Mouse (Mus musculus): Measurements from ENCODE around the gene Disp2. TPM values are rescaled to one million over a fixed set of nuclear protein-coding genes. Genes with fewer than 3 reads are reported as not detected.
A peak's percentile ranks its signal among the peaks of the same experiment; 100 is the strongest.

Disp2 gene
- polyA plus RNA-seq, 1 experiment from 2014 or later: 17.8 TPM

DNA sequence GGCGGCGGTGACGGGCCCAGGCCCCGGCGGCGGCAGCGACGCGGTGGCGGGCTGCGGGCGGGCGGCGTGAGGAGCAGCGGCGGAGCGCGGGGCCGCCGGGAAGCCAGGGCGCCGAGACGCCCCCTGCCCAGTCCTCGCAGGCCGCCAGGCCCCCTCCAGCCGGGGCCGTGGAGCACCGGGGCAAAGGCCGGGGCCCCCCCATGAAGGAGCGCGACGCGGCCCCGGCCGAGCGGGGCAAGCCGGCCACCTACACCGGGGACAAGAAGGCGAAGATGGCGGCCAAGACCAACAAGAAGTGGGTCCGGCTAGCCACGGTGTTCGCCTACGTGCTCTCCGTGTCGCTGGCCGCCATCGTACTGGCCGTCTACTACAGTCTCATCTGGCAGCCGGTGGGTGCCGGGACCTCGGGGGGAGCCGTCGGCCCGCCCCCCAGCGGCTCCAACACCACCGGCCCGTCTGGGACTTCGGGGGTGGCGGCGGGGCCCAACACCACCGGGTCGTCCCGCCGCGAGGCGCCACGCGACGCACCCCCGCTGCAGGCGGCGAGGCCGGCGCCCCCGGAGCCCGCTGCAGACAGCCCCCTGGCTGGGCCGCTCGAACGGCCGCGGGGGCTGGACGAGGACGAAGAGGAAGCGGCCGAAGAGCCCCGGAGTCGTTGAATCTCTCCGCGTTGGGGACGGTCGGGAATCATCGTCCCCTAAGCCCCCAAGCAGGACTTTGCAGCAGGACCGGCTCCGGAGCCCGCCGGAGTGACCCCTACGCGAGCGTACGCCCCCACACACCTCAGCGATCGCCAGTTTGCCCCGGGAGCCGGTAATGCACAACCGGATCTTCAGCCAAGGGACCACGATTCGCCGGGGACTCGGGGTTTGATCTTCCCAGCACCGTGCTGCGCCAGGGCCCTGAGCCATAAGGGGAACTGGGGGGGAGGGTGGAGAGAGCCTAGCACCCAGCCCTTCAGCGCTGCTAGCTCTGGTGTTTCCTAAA is 33.3 kb upstream of the Disp2 start:
- Histone ChIP-seq H3K27ac (replicated peaks) (peak overlapping the region; percentile 65), H3K9ac (replicated peaks) (peak overlapping the region; percentile 96)
- WGBS: under 1% methylated on average over 75 of the region's 113 CpGs

DNA sequence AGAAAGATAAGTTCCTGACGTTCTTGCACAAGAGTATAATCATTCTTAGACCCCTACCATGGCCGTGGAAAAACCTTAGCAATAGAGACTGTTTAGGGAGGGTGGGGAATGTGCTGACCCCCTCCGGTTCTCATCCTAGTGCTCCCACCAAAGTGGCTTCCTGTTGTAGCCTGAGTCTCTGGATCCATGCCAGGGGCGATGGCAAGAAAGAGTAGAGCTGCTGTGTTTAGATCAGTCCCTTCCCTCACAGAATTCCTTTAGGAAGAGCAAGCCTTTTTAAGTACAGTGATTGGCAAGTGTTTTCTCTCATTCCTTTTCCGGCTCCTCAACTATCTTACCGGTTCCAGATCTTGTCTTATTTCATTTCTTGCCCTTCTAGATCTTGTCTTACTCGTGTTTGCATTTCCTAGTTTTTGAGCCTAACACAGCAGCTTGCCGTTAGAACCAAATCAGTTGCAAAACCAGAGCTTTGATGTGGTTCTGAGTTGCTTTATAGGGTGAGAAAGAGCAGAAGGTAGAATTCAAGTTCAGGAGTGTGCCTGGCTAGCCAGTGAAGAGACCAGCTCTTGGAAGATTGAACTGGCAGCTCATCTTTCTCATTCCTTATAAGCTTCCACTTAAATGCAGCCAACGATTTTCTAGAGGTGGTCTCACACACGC is 32.1 kb upstream of the Disp2 start:
- H3K9ac ChIP-seq (replicated peaks): no peak overlapping the region
- no peaks in the 10 kb centered on the region for H3K36me3 ChIP-seq
- H3K27ac ChIP-seq (replicated peaks): 0 out of 2 replicates have a peak overlapping the region, but pooled peaks have one; percentile 10
- peaks cover 22% of the 10 kb centered on the region for H3K27me3 ChIP-seq
- peak overlapping the region; percentile 96 for H3K4me3 ChIP-seq
- H3K9me3 ChIP-seq: no peaks in the 10 kb centered on the region
- peaks cover 49% of the 10 kb centered on the region for H3K4me1 ChIP-seq
- WGBS: 44% methylated on average over 10 of the region's 10 CpGs
- peak overlapping the region; percentile 96 for H3K4me2 ChIP-seq (replicated peaks)
- ATAC-seq (ENCODE audit: low FRiP score, low read depth): no peak

More for the DNA sequence above, 33.3 kb upstream of the Disp2 start:
- peak; percentile 60 for ATAC-seq (ENCODE audit: low FRiP score, low read depth)
- Histone ChIP-seq H3K9me3 (no peaks in the 10 kb centered on the region), H3K4me2 (replicated peaks) (peak overlapping the region; percentile 96), H3K4me1 (peaks cover 49% of the 10 kb centered on the region), H3K36me3 (no peaks in the 10 kb centered on the region), H3K4me3 (peak overlapping the region; percentile 96), H3K27me3 (peaks cover 27% of the 10 kb centered on the region)

DNA sequence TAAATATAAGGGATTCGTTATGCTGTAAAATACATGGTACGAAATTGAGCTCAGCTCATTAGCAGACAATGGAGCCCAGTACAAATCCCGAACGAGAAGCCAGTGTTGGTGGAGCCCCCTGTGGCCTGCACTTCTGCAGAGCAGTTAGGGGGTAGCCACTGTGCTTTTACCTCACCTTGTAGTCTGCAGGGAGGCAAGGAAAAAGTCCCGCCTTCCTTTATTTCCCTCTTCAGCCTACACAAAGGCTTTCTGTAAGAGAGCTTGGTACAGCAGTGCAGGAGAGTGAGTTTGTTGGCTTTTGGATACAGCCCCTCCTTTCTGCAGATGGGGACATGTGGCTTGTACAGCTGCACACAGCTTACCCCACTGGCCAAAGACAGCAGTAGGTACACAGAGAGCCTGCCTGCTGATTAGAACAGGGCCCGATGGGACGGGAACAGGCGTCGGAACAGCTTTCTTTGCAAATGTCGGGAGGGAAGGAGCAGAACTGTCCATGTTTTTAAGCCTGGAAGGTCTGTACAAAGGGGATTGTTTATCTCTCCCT is 30.1 kb upstream of the Disp2 start:
- H3K27me3 ChIP-seq: peaks cover 8% of the 10 kb centered on the region
- H3K9ac ChIP-seq (replicated peaks): peak overlapping the region; percentile 44; the same call in 1 of the 2 replicates
- H3K27ac ChIP-seq (replicated peaks): peak overlapping the region; percentile 63
- H3K36me3 ChIP-seq: no peaks in the 10 kb centered on the region
- no peak for ATAC-seq (ENCODE audit: low FRiP score, low read depth)
- H3K4me1 ChIP-seq: peaks cover 49% of the 10 kb centered on the region
- 24% methylated on average over 10 of the region's 10 CpGs for WGBS
- H3K4me2 ChIP-seq (replicated peaks): peak overlapping the region; percentile 28
- H3K4me3 ChIP-seq: no peak overlapping the region
- H3K9me3 ChIP-seq: no peaks in the 10 kb centered on the region

DNA sequence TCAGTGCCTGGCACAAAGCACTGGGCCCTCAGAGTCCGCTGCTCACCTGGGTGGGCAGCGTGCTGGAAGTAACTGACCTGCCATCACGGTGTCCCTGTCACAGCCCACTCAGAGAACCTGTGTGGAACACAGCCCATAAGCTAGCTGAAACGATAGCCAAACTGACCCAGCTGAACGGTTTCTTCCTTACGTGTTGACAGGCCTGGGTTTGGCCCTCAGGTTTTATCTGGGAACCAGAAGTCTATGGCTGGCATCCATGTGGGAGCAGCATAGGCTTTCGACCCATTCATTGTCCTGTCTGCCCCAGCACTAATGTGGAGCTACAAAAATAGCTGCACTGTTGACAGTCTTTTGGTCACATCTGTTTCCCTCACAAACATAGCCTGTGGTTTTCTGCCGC is 29.0 kb upstream of the Disp2 start:
- Histone ChIP-seq H3K36me3 (no peaks in the 10 kb centered on the region), H3K4me3 (no peak overlapping the region), H3K27ac (replicated peaks) (no peak overlapping the region), H3K4me1 (peaks cover 41% of the 10 kb centered on the region), H3K9ac (replicated peaks) (no peak overlapping the region), H3K4me2 (replicated peaks) (no peak overlapping the region), H3K27me3 (no peaks in the 10 kb centered on the region; the same call in 1 of the 2 replicates), H3K9me3 (no peaks in the 10 kb centered on the region)
- ATAC-seq (ENCODE audit: low FRiP score, low read depth): no peak
- WGBS: 87% methylated on average over 8 of the region's 8 CpGs

DNA sequence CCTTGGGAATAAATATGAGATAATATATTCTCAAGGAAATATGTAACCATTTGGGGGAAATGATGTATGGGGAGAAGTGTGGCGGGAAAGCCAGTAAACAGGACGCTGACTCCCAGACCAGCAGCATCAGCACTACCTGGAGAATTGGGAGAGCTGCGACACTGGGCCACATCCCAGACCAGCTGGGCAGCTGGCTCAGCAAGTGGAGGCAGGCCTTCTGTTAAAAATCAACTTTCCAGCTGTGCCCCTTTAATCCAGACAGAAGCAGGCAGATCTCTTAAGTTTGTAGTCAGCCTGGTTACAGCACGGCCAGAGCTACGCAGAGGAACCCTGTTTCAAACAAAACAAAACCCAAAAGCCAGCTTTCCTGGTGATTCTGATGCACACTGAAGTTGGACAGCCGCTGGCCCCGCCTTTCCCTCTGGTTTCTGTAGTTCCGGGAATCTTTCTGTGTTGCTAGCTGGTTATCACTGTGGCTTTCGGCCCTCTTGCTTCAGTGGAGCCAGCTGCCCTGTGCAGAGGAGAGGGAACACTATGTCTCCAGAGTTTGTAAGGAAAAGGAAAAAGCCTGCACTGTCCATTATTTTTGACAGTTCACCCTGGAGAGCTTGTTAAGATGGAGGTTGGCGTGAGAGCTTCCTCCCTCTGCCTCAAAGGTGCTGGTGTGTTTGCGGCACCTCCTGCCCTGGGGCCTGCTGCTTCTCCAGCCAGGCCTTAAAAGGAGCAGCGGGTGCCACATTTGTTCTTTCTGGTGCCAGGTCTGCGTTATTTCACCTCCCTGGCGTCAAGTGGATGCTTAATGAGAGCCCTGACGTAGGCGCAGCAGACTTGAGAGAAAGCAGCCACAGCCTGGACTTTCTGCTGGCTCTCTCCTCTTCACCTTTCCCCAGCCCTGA is 27.4 kb upstream of the Disp2 start:
- no peak overlapping the region for H3K4me3 ChIP-seq
- no peak for ATAC-seq (ENCODE audit: low FRiP score, low read depth)
- no peaks in the 10 kb centered on the region for H3K36me3 ChIP-seq
- no peaks in the 10 kb centered on the region for H3K9me3 ChIP-seq
- H3K27me3 ChIP-seq: no peaks in the 10 kb centered on the region; the same call in 1 of the 2 replicates
- H3K4me2 ChIP-seq (replicated peaks): no peak overlapping the region
- H3K4me1 ChIP-seq: peaks cover 32% of the 10 kb centered on the region
- no peak overlapping the region for H3K9ac ChIP-seq (replicated peaks)
- WGBS: 74% methylated on average over 16 of the region's 16 CpGs
- 0 out of 2 replicates have a peak overlapping the region, but pooled peaks have one; percentile 3 for H3K27ac ChIP-seq (replicated peaks)

DNA sequence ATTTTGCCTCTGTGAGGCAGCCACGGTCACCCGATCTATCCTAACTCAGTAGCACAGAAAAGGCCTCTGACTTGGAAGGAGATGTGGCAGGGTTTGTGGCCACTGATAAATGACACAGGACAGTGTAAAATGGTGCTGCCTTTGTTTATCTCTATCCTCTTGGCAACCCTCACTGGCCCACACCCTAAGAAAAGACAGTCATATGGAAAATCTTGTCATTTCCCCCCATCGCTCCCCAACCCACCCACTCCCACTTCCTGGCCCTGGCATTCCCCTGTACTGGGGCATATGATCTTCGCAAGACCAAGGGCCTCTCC is 26.8 kb upstream of the Disp2 start:
- Histone ChIP-seq H3K36me3 (no peaks in the 10 kb centered on the region), H3K4me3 (no peak overlapping the region), H3K4me2 (replicated peaks) (no peak overlapping the region), H3K27me3 (peaks cover 2% of the 10 kb centered on the region; the same call in 1 of the 2 replicates), H3K9ac (replicated peaks) (no peak overlapping the region), H3K4me1 (peaks cover 26% of the 10 kb centered on the region), H3K9me3 (no peaks in the 10 kb centered on the region), H3K27ac (replicated peaks) (0 out of 2 replicates have a peak overlapping the region, but pooled peaks have one; percentile 3)
- 92% methylated on average over 4 of the region's 4 CpGs for WGBS
- no peak for ATAC-seq (ENCODE audit: low FRiP score, low read depth)

DNA sequence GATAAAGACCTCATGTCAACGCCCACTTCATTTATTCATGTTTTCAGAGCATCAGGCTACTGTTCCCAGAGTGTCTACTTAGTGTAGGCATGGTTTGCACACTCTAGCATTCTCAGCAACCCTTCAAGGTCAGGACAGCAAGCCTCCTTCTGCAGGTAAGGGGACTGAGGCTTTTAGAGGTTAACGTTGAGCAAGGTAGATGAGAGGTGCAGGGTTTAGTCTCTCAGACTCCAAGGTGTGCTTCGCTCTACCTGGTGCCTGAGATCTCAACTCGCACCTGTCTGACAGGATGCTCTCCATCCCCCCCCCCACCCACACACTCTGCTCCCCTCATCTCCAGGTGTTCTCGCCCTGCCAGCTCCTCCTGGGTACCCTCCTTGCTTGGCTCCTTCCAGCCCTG is 25.4 kb upstream of the Disp2 start:
- Histone ChIP-seq H3K27ac (replicated peaks) (no peak overlapping the region), H3K4me3 (no peak overlapping the region), H3K9ac (replicated peaks) (no peak overlapping the region), H3K4me2 (replicated peaks) (no peak overlapping the region), H3K27me3 (peaks cover 16% of the 10 kb centered on the region), H3K4me1 (peaks cover 13% of the 10 kb centered on the region), H3K36me3 (no peaks in the 10 kb centered on the region), H3K9me3 (no peaks in the 10 kb centered on the region)
- no peak for ATAC-seq (ENCODE audit: low FRiP score, low read depth)
- 91% methylated on average over 5 of the region's 5 CpGs for WGBS

DNA sequence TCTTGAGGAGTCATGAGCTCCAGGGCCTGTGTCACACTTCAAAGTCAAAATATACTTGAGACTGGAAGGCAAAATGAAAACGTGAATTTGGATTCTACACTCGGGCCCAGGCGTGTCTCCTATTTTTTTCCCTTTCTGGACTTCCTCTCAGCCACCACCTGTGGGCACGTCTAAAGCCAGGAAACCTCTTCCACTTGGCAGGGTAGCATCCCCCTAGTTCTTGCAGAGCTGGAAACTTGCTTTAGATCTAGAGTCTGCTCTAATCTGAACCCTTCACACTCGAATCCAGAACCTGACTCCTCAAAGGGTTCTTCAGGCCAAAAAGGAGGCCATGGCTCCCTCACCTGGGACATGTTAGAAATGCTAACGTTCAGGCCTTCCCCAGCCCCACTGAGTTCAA is 24.1 kb upstream of the Disp2 start:
- H3K36me3 ChIP-seq: no peaks in the 10 kb centered on the region
- no peaks in the 10 kb centered on the region for H3K9me3 ChIP-seq
- no peak overlapping the region for H3K9ac ChIP-seq (replicated peaks)
- no peak overlapping the region for H3K27ac ChIP-seq (replicated peaks)
- 87% methylated on average over 6 of the region's 6 CpGs for WGBS
- peaks cover 22% of the 10 kb centered on the region for H3K27me3 ChIP-seq
- H3K4me1 ChIP-seq: peaks cover 7% of the 10 kb centered on the region
- H3K4me2 ChIP-seq (replicated peaks): no peak overlapping the region
- H3K4me3 ChIP-seq: no peak overlapping the region
- ATAC-seq (ENCODE audit: low FRiP score, low read depth): no peak

DNA sequence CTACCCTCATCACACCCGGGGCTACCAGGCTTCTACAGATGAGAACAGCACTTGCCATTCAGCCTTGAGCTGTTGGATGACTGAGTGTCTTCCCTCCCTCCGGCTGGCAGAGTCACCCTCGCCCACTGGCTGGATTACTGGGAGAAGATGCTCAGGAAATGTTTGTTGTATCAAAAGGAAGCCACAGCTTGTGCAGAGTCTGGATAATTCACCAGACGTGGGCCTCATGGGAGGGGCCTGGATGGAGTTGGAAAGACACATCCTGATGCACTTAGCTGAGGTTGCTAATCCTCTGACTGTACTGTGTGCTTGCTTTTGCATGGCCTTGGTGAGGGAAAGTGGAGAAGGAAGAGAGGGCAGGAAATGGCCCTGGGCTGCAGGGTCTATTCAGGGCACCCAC is 23.4 kb upstream of the Disp2 start:
- Histone ChIP-seq H3K4me2 (replicated peaks) (no peak overlapping the region), H3K9ac (replicated peaks) (no peak overlapping the region), H3K27ac (replicated peaks) (no peak overlapping the region), H3K4me3 (no peak overlapping the region), H3K27me3 (peaks cover 25% of the 10 kb centered on the region), H3K4me1 (peaks cover 11% of the 10 kb centered on the region), H3K9me3 (no peaks in the 10 kb centered on the region), H3K36me3 (no peaks in the 10 kb centered on the region)
- ATAC-seq (ENCODE audit: low FRiP score, low read depth): no peak
- WGBS: 84% methylated on average over 4 of the region's 4 CpGs

DNA sequence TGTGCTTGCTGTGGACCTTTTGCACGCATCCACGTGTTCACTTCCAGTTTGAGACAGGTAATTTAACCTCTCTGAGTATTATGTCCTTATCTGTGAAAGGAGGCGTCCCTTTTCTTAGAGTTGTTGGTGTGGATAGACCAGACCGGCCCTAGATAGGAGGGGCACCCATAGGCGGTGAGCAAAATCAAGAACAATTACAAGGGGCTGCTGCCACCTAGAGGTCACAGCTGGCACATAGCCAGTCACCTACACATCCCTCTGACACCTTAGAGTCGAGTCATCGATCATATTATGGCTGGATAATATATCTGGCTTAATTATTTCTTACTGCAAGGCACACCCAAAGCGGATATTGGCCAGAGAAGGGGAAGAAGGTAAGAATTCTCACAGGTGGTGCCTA is 19.7 kb upstream of the Disp2 start:
- ATAC-seq (ENCODE audit: low FRiP score, low read depth): peak; percentile 13; the same call in 1 of the 2 replicates

DNA sequence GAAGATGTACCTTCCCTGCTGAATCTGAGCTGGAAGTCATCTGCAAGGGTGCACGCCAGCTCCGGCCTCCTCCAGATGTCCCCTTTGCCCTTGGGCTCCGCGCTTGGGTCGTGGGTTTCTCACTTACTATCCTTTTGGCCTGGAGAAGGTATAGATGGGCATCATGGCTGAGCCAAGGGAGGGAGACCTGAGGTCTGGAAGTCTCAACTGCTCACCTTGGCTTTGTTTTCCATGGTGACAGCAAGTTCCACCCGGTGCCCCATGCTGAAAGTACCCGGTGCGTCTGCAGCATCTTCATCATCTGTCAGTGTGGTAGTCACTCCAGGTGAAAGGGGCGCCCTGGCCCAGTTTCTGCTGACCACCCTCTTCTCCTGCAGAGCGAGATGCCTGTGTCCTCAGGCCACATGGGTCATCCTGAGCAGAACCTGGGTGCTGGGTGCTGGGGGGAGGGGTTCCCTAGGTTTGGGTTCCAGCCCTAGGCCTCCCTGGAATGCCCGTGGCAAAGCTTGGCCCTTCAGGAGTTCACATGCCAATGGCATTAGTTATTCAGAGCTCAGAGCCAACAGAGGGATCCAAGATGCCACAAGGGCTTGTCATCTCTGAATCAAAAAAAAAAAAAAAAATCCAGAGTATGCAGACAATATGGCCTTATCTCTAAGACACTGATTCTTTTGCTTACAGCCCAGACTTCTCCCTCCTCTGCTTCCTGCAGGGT is 19.1 kb upstream of the Disp2 start:
- peaks cover 41% of the 10 kb centered on the region for H3K27me3 ChIP-seq
- ATAC-seq (ENCODE audit: low FRiP score, low read depth): no peak
- H3K4me3 ChIP-seq: no peak overlapping the region
- no peak overlapping the region for H3K4me2 ChIP-seq (replicated peaks)
- H3K36me3 ChIP-seq: no peaks in the 10 kb centered on the region
- no peak overlapping the region for H3K27ac ChIP-seq (replicated peaks)
- H3K4me1 ChIP-seq: peaks cover 44% of the 10 kb centered on the region
- H3K9ac ChIP-seq (replicated peaks): no peak overlapping the region
- H3K9me3 ChIP-seq: no peaks in the 10 kb centered on the region
- 84% methylated on average over 11 of the region's 11 CpGs for WGBS

More for the DNA sequence above, 19.7 kb upstream of the Disp2 start:
- Histone ChIP-seq H3K27me3 (peaks cover 41% of the 10 kb centered on the region), H3K27ac (replicated peaks) (no peak overlapping the region), H3K36me3 (no peaks in the 10 kb centered on the region), H3K4me1 (peaks cover 44% of the 10 kb centered on the region), H3K9me3 (no peaks in the 10 kb centered on the region), H3K4me2 (replicated peaks) (no peak overlapping the region), H3K4me3 (no peak overlapping the region), H3K9ac (replicated peaks) (no peak overlapping the region)
- WGBS: 17% methylated on average over 8 of the region's 8 CpGs

Measured in midbrain, embryonic 12.5 days (tissue).